Mouse (Mus musculus) embryo, embryonic 10.5 days (tissue): ENCODE results near the gene Chmp6.

ENCODE experiments used
- DNase-seq: peaks from one replicate; pipeline ENCODE4 v3.0.0-alpha.2; 2015; ENCODE audit warnings: low spot score

The Chmp6 gene

DNA sequence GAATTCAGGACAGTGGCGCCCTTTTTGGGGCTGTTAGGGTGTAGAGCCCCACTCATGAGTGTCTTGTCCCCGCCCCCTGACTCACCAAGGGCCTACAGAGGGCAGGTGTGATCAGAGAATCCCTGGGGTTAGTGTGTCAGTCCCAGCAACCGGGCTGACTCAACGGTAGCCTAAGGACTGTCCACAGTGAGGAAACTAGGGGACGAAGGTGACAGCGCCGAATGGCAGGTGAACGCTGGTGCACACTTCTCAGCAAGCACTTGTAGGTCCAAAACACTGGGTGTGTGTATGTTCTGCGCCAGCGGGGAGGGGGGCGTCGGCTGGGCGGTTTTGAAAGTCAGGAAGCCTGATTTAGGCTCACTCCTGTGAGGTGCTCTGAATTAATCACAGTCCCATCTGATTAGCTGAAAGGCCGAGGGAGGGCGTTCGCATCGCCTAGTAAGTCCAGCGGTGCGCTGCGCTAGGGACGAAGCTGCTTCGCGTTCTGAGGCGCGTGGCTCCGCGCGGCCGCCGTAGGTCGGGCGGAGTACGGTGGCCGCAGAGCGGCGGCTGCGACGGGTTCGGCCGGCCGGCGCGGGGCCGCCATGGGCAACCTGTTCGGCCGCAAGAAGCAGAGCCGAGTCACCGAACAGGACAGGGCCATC, at the start of gene Chmp6:
Chmp6 (plus strand) TSS at position 151 of the 644 bp plus-strand sequence.
- peak; percentile 90 for DNase-seq

DNA sequence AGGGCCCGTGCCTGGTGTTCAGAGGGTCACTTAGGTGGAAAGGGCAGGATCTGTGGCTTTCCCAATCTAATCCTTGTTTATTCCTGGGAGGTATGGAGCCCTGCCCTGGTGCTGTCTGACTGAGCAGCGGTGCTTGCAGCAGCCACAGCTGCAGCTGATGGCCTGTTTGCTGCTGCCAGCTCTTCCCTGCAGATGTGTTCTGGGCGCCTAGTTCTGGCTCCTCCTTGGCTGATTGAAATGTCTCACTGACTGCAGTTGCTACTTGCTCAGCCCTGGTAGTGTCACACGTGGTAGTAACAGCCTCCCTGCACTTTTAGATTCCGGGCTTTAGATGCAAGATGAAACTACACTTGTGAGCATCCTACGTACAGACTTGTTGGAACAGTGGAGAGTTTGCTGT, 46.4 kb upstream of the Chmp6 start:
- DNase-seq = no peak

DNA sequence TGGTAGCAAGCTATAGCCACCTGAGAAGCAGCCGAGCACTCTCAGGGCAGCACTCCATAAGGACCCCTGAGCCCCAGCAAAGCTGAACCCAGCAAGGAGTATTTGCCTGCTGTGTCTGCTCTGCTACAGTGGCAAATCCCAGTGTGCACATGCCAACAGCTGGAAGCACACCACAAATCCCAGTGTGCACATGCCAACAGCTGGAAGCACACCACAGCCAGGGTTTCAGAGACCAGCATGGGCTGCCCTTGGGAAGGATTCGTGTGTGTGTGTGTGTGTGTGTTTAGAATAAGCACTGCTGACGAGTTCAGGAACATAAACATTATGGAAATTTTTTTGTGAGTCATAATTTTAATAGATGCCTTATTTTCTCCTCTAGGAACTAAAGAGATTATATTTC, 45.1 kb upstream of the Chmp6 start:
- DNase-seq = no peak

DNA sequence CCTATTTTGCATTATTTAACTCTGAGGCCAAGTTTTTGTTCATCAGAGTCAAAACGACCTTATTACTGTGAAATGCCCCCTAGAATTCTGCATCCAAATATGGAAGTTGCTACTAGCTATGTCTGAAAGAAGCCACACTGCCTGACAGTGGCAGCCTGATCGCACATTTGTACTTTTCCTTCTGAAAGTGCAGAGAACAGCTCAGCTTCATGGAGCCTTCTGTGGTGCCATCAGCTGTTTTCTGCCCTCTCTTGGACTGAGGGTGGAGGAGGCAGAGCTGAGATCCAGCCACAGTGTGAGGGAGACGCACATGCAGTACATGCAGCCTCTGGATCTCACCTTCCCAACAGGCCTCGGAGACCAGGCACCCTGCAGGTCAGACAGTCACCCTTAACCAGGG, 44.7 kb upstream of the Chmp6 start:
- no peak for DNase-seq

DNA sequence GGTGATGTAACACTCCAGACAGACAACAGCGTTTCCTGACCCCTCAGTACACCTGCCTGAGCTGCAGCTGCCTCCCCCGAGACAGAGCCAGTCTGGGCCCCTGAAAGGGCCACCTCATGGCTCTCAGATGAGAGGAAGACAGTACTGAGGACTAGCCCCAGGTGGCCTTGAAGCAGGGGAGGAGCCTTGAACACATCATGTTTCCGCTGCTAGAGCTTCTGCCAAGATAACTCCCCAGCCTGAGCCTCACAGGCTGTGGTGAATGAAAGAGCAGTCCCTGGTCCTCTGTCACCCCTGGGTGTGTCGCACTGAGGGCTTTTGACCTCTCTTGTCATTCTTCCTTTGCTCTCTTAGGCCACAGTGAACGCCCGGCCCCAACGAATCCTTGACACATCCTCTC, 42.1 kb upstream of the Chmp6 start:
- no peak for DNase-seq

DNA sequence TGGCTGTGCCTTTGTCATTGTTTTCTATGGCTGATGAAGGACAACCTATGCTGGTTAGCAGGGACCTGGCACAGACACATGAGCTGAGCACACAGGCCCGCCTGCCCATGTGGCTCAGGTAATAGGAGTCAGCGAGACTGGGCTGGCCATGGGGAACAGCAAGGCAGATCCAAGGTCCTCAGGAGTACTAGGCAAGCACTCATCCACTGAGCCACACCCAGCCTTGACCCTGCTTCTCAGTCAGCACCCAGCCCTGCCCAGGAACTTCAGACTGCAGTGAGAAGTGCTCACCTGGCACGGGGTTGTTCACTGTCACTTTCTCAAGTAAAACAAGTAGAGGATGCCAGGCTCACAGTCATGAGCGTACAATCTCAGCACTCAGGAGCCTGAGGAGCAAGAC, 39.6 kb upstream of the Chmp6 start:
- DNase-seq = no peak

DNA sequence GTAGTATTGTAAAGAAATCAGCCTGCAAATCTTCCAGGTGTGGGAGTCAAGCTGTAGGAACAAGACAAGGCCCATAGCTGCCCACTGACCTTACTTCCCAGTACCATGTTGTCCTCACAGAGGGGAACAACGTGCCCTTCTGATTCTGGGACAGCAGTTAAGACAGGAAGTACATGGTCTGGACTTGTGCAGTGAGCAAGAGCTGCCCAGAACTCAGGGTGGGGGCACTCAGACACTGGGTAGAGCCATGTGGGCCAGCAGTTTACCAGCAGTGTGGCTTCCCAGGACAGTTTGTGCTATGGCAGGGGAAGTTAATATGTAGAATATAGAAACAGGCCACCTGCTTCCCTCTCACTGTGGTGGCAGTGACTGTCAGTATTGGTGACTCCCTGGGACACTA, 38.4 kb upstream of the Chmp6 start:
- DNase-seq = no peak

DNA sequence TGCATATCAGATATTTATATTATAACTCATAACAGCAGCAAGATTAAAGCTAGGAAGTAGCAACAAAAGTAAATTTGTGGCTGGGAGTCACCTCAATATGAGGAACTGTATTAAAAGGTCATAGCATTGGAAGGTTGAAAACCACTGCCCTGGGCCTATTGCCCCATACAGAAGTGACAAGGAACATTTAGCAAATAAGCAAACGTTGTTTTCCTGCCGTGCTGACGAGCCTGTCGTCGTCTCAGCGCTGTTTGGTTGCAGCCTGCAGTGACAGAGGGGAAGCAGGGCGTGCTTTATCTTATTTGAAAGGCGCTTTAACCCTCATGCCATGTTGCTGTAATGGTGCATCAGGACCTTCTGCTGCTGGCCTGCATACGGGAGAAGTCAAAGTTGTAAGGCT, 37.6 kb upstream of the Chmp6 start:
- DNase-seq = no peak

DNA sequence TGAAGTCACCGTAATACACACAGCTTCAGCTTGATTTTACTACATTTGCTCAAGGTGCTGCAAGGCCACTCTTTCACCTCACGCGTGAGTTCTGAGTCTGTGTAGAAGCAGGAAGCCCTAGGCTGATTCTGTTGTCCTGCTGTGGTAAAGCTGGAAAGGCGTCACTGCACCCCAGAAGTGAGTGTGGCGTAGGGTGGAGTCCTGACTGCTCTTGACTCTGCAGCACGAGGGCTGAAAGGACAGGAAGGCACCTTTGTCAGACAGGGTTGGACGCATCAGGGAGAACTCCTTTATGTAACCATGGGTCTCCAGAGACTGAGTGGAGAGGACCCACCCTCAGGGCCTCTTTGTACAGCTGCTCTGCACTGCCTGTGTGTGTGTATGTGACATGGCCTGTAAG, 36.1 kb upstream of the Chmp6 start:
- DNase-seq = no peak

DNA sequence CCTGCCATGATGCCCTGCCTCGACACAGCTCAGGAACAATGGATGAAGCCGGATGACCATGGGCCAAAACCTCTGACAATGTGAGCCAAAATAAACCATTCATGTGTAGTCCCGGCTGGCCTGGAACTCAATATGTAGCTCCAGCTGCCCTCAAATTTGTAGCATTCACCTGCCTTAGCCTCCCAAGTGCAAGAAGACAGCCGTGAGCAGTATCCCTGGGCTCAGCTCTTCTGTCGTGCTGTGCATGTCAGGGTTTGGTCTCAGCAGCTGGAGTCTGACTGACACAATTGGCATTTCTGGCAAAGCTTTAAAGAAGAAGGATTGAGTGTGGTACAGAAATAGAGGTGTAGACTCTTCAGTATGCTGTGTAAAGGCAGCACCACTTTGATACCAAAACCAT, 33.7 kb upstream of the Chmp6 start:
- no peak for DNase-seq

DNA sequence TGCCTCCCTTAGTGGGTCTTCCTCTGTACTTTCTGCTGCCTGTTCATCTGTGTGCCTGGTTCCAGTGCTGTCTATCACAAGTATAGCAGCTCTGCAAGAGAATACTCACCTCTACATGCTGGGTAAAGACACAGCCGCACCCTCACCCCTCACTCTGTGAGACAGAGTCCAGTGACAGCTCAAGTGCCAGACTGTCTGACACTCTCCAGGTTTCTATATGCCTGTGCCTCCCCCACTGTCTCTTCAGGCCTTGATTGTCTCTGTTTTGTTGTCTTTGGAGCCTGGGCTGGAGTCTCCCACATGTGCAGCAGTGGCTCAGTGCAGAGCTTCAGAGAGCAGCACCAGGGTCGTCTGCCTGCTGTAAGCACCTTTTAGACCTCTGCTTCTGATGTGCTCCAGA, 29.6 kb upstream of the Chmp6 start:
- no peak for DNase-seq

DNA sequence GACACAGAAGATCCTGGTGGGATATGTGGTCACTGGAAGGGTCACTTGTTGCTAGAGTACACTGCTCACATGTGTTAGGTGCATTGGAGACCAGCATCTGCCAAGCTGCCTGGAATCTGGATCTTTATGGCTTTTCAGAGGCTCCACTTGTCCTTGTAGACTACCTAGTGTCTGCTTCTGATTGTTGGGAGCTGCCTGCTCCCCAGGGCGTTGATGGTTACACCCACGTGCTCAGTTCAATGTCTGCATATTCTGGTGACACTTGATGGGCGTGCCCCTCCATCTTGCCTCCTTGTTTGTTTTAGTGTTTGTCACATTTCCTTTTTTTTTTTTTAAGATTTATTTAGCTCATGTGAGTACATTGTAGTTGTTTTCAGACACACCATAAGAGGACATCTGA, 23.3 kb upstream of the Chmp6 start:
- DNase-seq = no peak

DNA sequence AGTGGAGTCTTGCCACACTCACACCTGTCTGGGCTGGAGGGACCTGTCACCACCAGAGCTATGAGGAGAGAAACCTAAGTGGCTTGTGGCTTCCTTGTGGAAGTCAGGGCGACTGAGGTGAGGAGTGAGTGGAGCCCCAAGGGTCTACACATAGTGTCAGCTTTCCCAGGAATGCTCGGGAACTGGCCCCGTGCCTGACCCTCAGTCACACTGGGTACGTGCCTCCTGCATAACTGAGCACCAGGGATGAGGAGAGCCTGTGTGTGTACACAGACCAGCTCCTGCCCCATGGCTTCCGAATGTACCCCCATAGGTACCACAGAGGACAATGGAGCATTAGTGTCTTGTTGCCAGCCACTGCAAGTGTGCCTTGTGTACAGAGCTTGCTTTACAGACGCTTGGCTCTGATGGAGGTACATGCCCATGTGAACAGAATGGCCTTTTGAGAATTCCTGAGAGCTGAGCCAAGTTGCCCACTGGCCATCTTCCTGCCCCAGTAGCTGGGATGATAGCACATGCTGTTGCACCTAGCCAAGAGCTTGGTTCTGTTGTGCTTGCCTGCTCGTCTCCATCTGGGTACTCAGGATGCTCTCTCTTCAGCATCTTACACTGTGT, 21.5 kb upstream of the Chmp6 start:
- no peak for DNase-seq

DNA sequence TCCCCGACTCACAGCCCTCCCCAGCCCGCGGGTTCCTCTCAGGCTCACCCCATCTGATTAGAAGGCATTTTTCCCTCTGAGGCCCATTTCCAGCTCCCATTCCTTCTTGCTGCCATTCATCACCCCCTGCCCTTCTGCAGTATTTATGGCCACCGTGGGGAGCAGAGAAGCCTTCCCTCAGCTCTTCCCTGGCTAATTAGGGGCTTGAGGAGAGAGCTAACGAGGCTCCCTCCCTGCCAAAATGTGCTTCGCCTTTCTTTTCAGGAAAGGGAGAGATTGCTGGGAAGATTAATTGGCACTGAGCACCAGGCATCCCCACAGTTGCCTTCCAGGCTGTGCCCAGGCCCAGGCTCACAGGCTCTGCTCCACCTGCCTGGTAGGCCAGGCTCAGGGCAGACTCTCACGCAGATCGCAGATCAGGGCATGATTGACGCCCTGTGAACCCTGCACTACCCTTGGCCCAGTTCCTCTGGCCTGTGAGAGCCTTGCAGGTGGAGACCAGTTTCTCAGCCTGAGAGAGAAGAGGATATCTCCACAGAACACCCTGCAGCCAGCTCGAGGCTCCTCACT, 19.5 kb upstream of the Chmp6 start:
- no peak for DNase-seq

DNA sequence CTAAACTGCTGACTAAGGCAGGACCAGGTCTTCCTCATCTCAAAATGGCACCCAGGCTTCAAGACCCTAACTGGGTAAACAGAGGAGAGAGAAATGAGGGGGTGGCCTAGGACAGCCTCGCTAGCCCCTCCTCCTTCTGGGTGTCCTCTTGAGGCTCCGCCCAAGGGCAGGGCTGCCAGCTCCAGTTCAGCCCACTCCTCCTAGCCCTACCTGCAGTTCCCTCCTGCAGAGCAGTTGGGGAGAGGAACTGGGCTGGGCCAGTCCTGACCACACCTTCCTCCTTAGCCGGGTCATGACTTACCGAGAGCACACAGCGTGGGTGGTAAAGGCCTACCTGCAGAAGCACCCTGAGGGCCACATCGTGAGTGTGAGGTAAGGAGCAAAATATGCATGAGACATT, 18.6 kb upstream of the Chmp6 start:
- no peak for DNase-seq

DNA sequence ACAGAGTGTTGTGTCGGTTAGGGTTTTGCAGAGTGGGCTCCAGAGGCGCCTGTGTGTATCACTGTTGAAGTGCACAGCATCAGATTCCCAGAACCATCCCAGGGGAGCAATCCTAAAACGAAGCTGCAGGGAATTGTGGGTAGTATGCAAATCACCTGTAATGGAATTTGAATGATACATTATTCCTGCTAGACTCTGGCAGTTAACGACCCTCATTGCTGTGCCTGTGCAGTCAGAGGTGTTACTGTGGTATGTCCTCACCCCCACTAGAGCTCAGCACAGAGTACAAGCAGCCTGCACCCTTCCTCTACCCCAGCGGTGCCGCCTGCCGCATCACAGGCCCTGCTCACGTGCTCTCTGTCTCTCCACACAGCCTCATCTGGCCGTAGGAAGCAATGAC, 16.2 kb upstream of the Chmp6 start:
- DNase-seq = no peak

DNA sequence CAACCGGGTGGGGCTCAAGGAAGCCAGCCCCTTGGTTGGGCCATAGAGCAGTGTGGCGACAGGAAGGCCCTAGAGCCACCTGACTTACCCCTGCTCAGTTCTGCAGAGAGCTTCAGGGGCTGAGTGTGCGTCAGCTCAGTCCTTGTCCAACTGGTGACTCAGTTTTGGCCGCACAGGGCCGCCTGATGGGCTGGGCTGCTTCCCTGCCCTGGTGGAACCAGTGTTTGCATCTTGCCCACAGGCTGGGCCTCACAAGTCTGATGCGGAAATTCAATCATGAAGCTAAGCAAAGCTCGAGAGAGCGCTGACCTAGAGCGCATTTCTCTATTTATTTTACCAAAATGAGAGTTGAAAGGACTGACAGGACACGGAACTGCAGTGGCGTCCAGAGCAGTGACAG, 14.3 kb upstream of the Chmp6 start:
- DNase-seq = no peak

DNA sequence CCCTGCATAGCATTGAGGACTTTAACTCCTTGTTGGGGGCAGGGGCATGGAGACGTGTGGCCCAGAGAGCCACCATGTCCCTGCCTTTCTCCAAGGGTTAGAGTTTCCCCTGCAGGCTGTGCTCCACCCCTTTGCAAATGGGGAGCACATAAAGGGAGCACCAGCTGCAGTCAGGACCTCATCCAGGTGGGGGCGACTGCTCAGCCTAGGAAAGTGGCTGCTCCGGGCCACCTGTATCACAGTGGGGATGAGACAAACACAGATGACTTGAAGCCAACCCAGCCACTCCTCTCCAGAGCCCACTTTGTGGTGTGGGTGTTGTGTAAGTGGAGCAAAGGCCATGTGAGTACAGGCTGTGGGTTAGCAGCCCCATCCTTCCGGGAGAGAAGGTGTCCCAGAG, 12.1 kb upstream of the Chmp6 start:
- no peak for DNase-seq

DNA sequence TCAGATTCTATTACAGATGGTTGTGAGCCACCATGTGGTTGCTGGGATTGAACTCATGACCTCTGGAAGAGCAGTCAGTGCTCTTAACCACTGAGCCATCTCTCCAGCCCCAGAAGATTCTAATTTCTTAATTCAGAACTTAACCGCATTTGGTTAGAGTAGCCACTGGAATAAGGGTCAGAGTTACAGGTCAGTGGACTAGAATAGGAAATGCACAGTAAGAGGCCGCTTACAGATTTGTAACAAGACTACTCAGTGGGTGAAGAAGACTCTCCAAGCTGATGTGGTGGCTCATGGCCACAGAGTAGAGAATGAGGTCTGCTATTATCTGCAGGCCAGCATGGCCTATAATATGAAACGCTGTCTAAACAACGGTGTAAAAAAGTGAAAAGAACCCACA, 10.3 kb upstream of the Chmp6 start:
- DNase-seq = no peak

DNA sequence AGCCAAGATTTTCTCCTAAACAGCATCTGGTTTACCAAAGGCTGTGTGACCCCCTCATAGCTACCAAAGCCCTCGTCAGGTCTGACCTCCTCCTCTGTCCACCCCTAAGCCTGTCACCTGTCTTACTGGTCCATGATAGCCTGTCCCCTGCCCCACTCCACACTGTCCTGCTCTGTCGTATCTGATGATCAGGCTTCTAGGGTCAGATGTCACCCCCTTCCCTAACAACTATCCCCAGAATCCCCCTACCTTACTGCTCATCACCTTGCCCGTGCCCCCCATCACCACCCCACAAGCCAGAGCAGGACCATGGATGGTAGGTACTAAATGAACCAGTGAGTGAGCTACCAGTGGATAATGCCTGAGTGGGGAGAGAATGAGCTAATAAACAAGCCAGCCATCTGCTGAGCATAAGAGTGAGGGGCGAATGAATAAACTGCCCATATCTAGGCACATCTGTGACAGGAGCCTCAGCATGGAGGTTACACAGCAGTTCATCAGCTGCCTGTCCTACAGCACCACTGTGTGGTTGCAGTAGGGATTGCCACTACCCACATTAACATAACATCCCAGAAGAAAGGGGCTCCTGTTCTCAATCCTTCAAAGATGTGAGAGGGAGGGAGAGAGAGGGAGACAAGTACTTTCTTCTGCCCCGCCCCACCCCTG, 8.5 kb upstream of the Chmp6 start:
- DNase-seq = peak; percentile 87

DNA sequence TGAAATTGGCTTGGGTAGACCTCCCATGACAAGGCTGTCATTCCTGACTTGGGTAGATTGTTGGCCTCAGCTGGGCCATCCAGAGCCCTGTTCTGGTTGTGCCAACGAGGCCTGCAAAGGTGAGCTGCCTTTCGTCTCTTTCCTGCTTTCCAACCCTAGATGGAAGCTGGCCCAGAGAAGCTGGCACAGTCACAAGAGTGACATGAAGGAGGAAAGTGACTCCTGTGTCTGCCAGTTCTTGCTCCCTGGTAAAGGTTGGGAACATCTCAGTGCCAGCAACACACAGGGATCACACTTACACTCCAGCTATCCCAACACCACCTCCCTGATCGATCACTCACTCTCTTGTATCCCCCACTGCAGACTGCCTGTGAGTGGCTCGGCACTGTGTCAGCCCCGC, 7.4 kb upstream of the Chmp6 start:
- no peak for DNase-seq

DNA sequence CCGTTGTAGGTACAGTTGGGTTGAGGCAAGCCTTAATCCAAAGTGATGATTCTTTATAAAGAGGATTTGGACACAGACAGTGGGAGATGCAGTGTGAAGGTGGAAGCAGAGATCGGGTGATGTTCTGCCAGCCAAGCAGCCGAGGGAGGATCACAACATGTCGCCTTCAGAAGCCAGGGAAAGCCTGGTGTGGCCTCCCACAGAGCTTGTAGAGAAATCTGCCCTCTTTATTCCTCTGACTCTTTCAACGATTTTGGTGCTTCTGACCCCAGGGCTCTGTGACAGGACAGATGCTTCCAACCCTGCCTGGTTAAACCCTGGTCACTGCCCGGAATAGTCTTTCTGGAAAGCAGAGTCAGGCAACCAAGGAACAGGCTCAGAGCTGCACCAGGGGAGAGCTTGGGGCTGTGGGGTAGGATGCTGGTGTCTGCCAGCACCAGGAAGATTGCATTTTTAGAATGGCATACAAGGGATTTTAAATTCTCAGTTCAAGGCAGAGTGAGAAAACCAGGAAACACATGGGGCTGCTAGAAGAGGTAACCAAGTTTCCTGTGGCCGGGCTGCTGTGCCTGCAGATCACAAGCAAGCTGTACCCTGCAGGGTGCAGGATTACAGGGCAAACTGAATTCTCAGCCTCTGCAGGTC, 6.1 kb upstream of the Chmp6 start:
- DNase-seq = no peak

DNA sequence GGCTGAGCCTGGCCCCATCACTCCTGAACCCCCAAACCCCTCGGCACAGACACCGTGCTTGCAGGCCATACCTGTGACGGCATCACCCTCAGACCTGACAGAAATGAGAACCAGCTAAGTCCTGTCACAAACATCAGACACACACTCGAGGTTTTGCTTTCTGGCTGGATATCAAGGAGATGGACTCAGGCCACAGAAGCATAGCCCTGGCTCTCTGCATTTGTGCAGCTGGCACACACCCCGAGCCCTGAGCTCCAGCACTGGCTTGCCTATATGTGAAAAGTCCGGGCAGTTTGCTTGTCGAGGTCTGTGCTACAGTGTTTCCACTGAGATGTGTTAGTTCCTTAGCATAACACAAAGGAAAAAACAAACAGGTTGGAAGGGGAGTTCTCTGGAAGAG, 5.5 kb upstream of the Chmp6 start:
- no peak for DNase-seq
